Mouse (Mus musculus) embryo, embryonic 11.5 days (tissue): ENCODE results near the gene Mblac1.
"Not testable (repeated sequence)": the region's sequence is repeated elsewhere in the genome, so short reads cannot be mapped to it uniquely, and the experiment has no call there.

ENCODE experiments used
- DNase-seq: peaks from one replicate; pipeline ENCODE4 v3.0.0-alpha.2; 2012; ENCODE audit warnings: low read depth, low spot score

Mblac1 gene

DNA sequence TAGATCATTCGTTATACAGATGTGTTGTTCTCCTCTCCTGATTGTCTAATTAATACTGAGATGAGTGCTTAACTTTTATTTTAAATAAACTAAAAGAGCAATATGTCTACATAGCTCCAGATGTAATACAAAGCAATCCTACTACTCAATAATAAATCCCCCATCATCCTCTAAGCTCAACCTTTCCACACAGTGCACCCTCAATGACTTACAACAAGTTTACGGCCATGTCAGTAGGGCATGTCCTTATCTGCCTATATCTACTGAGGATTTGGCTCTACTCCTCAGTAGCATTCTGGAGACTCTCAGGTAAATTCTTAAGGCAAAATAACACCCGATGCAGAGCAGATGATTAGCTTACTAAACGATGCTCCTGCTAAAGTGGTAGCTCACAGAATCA lies 13.8 kb downstream of the Mblac1 start:
- DNase-seq = no peak

GRCm38 (mm10) chr5:138216632-138217031 lies 22.5 kb downstream of the Mblac1 start:
- DNase-seq = not testable (repeated sequence)

- no peak for DNase-seq
These were observed 25.8 kb downstream of the Mblac1 start for GRCm38 (mm10) chr5:138219864-138220263.

- DNase-seq = peak; percentile 60
These were observed 28.0 kb downstream of the Mblac1 start for GRCm38 (mm10) chr5:138222111-138222510.

DNA sequence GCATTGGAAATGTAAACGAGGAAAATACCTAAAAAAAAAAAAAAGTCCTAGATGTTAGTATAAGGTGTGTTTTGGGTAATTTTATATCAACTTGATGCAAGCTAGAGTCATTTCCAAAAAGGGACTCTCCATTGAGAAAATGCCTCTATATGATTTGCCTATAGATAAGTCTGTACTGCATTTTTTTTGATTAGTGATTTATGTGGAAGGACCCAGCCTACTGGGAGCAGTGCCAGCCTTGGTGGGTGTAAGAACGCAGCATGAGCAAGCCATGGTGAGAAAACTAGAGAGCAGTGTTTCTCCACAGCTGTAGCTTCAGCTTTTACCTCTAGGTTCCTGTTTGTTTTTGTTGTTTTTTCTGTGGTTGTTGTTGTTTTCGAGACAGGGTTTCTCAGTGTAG lies 29.2 kb downstream of the Mblac1 start:
- no peak for DNase-seq

- DNase-seq = no peak
These were observed 31.6 kb downstream of the Mblac1 start, which contains the start of gene Nxpe5 for GRCm38 (mm10) chr5:138225700-138226099. Nxpe5 (plus strand) TSS chr5:138225898.

DNA sequence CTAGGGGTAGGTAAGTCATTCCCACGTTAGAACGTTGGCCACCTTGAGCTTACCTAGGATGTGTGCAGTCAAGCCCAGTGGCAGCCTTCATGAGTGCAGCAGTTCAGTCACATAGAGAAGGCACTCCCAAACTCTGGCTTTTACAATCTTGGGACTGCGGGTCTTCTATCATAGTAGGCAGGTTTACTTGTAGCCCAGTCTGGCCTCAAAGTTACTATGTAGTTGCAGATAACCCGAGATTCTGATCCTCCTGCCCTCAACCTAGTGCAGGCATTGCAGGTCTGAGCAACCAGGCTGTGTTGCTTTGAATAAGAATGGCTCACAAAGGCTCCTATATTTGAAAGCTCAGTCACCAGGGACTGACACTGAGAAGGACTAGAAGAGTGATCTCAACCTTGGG lies 32.4 kb downstream of the Mblac1 start:
- DNase-seq = no peak

DNA sequence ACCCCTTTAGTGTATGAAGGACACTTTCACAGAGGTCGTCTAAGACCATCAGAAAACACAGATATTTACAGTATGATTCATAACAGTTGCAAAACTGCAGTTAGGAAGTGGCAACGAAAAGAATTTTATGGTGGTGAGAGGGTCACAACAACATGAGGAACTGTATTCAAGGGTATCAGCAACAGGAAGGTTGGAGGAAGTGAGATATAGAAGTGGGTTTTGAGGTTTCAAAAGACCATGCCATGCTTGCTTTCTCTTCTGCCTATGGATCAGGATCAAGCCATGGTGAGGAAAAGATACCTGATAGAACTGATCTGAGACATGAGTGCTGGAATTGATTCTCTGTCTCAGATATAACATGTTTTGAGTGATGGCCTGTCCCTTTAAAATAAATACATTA lies 33.3 kb downstream of the Mblac1 start:
- no peak for DNase-seq

GRCm38 (mm10) chr5:138228026-138228425 lies 33.9 kb downstream of the Mblac1 start:
- DNase-seq = no peak

- no peak for DNase-seq
These were observed 35.4 kb downstream of the Mblac1 start for GRCm38 (mm10) chr5:138229511-138229910.

DNA sequence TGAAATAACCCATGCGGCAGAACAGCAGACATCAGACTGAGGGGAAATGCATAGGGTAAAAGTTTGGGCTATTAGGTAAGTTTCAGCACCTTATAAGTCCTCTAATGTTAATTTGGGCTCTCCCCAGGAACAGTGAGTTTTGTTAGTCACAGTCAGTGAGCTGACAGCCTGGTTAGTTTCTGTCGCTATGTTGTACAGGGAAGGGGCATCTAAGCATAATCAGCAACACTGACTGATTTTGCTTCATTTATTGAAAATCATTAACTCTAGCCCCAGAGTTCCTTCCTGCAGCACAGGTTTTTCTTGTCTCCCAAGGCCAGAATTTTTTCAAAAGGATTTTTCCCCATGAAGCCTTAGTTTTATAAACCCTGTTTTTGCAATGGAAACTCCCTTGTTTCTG lies 39.7 kb downstream of the Mblac1 start:
- DNase-seq = no peak

GRCm38 (mm10) chr5:138234224-138234623 lies 40.1 kb downstream of the Mblac1 start:
- no peak for DNase-seq

- DNase-seq = no peak
These were observed 47.4 kb downstream of the Mblac1 start for GRCm38 (mm10) chr5:138241511-138241910.
